Mouse (Mus musculus): ENCODE results near the gene Cdc42bpg. TPM values are rescaled to one million over a fixed set of nuclear protein-coding genes. Genes with fewer than 3 reads are reported as not detected.

The Cdc42bpg gene
- total and polyA plus RNA-seq, 3 experiments: 7.0 to 13.9 (median 11.7) TPM

GRCm38 (mm10) chr19:6346661-6347060 lies 40.4 kb downstream of the Cdc42bpg start:
- H3K9ac ChIP-seq (ENCODE audit: low read depth, low read length): no peak overlapping the region
- H3K27me3 ChIP-seq (ENCODE audit: control insufficient read depth, insufficient read depth, low read length): no peaks in the 10 kb centered on the region
- no peak overlapping the region for H3K4me3 ChIP-seq
- intact Hi-C loops (cut with DNase I): no loop called here
- peaks cover 11% of the 10 kb centered on the region for H3K4me1 ChIP-seq (ENCODE audit: control insufficient read depth, insufficient read depth, low read length)
- WGBS: 63% methylated on average over 10 of the region's 10 CpGs
- peak in 1 of 2 experiments; percentile 30 for DNase-seq
- H3K79me2 ChIP-seq (replicated peaks; ENCODE audit: control insufficient read depth, insufficient read depth, low read length): no peaks in the 10 kb centered on the region
- H3K27ac ChIP-seq: 0 out of 2 replicates have a peak overlapping the region, but pooled peaks have one; percentile 2
- no peaks in the 10 kb centered on the region for H3K36me3 ChIP-seq (ENCODE audit: control insufficient read depth, insufficient read depth, low read length)
- no peak for TF ChIP-seq EP300 (IDR thresholded peaks at IDR 0.05; ENCODE audit: insufficient read depth, low read depth, low read length)
- no peak for TF ChIP-seq CTCF (IDR thresholded peaks at IDR 0.05)
- no peak for TF ChIP-seq POLR2A (IDR thresholded peaks at IDR 0.05; ENCODE audit: insufficient read depth, low read depth, low read length)

- Histone ChIP-seq H3K27me3 (ENCODE audit: control insufficient read depth, insufficient read depth, low read length) (no peaks in the 10 kb centered on the region), H3K4me3 (no peak overlapping the region), H3K27ac (no peak overlapping the region), H3K4me1 (ENCODE audit: control insufficient read depth, insufficient read depth, low read length) (peaks cover 9% of the 10 kb centered on the region), H3K36me3 (ENCODE audit: control insufficient read depth, insufficient read depth, low read length) (no peaks in the 10 kb centered on the region), H3K9ac (ENCODE audit: low read depth, low read length) (no peak overlapping the region), H3K79me2 (replicated peaks; ENCODE audit: control insufficient read depth, insufficient read depth, low read length) (no peaks in the 10 kb centered on the region)
- no peak for DNase-seq
- no peak for TF ChIP-seq EP300 (IDR thresholded peaks at IDR 0.05; ENCODE audit: insufficient read depth, low read depth, low read length)
- intact Hi-C loops (cut with DNase I): no loop called here
- WGBS: 93% methylated on average over 4 of the region's 4 CpGs
These were observed 41.4 kb downstream of the Cdc42bpg start for GRCm38 (mm10) chr19:6347615-6348014.

DNA sequence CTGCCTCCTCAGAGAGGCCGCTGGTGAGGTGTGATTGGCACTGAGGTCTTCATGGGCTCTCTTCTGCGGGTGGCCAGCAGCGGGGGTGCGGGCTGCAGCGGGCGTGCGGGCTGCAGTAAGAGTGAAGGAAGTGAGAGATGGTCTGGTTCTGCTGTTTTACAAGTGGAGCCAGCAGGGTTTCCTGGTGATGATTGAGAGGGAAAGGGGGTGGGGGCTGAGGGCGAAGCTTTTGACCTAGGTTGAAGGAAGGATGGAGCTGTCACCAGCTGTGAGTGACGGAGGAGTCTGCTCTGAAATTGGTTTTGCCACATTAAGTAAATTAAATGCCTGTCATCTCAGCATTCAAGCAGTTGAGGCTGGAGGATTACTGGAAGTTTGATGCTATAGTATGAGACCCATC lies 42.5 kb downstream of the Cdc42bpg start:
- Histone ChIP-seq H3K9ac (ENCODE audit: low read depth, low read length) (no peak overlapping the region), H3K4me3 (no peak overlapping the region), H3K36me3 (ENCODE audit: control insufficient read depth, insufficient read depth, low read length) (no peaks in the 10 kb centered on the region), H3K27me3 (ENCODE audit: control insufficient read depth, insufficient read depth, low read length) (no peaks in the 10 kb centered on the region), H3K79me2 (replicated peaks; ENCODE audit: control insufficient read depth, insufficient read depth, low read length) (no peaks in the 10 kb centered on the region), H3K4me1 (ENCODE audit: control insufficient read depth, insufficient read depth, low read length) (peaks cover 6% of the 10 kb centered on the region), H3K27ac (peak overlapping the region; percentile 39)
- WGBS: 53% methylated on average over 9 of the region's 9 CpGs
- DNase-seq: no peak
- intact Hi-C loops (cut with DNase I): no loop called here
- TF ChIP-seq CTCF (IDR thresholded peaks at IDR 0.05) (no peak), POLR2A (IDR thresholded peaks at IDR 0.05; ENCODE audit: insufficient read depth, low read depth, low read length) (no peak), EP300 (IDR thresholded peaks at IDR 0.05; ENCODE audit: insufficient read depth, low read depth, low read length) (no peak)

- Histone ChIP-seq H3K27ac (peak overlapping the region; percentile 39), H3K4me1 (ENCODE audit: control insufficient read depth, insufficient read depth, low read length) (peaks cover 7% of the 10 kb centered on the region), H3K9ac (ENCODE audit: low read depth, low read length) (no peak overlapping the region), H3K4me3 (no peak overlapping the region), H3K27me3 (ENCODE audit: control insufficient read depth, insufficient read depth, low read length) (no peaks in the 10 kb centered on the region), H3K79me2 (replicated peaks; ENCODE audit: control insufficient read depth, insufficient read depth, low read length) (no peaks in the 10 kb centered on the region), H3K36me3 (ENCODE audit: control insufficient read depth, insufficient read depth, low read length) (no peaks in the 10 kb centered on the region)
- no peak for TF ChIP-seq CTCF (IDR thresholded peaks at IDR 0.05)
- TF ChIP-seq EP300 (IDR thresholded peaks at IDR 0.05; ENCODE audit: insufficient read depth, low read depth, low read length): no peak
- no peak for TF ChIP-seq POLR2A (IDR thresholded peaks at IDR 0.05; ENCODE audit: insufficient read depth, low read depth, low read length)
- 37% methylated on average over 14 of the region's 14 CpGs for WGBS
- DNase-seq: peak in 1 of 2 experiments; percentile 54
- intact Hi-C loops (cut with DNase I): no loop called here
These were observed 43.1 kb downstream of the Cdc42bpg start for GRCm38 (mm10) chr19:6349215-6349983.

GRCm38 (mm10) chr19:6351431-6352106 lies 45.3 kb downstream of the Cdc42bpg start:
- peaks cover 1% of the 10 kb centered on the region for H3K4me1 ChIP-seq (ENCODE audit: control insufficient read depth, insufficient read depth, low read length)
- no peak overlapping the region for H3K9ac ChIP-seq (ENCODE audit: low read depth, low read length)
- H3K27me3 ChIP-seq (ENCODE audit: control insufficient read depth, insufficient read depth, low read length): no peaks in the 10 kb centered on the region
- H3K79me2 ChIP-seq (replicated peaks; ENCODE audit: control insufficient read depth, insufficient read depth, low read length): no peaks in the 10 kb centered on the region
- H3K36me3 ChIP-seq (ENCODE audit: control insufficient read depth, insufficient read depth, low read length): no peaks in the 10 kb centered on the region
- TF ChIP-seq EP300 (IDR thresholded peaks at IDR 0.05; ENCODE audit: insufficient read depth, low read depth, low read length): no peak
- TF ChIP-seq CTCF (IDR thresholded peaks at IDR 0.05): no peak
- no peak for TF ChIP-seq POLR2A (IDR thresholded peaks at IDR 0.05; ENCODE audit: insufficient read depth, low read depth, low read length)
- H3K27ac ChIP-seq: no peak overlapping the region
- DNase-seq: no peak
- no peak overlapping the region for H3K4me3 ChIP-seq
- 57% methylated on average over 14 of the region's 14 CpGs for WGBS
- intact Hi-C loops (cut with DNase I): no loop called here

DNA sequence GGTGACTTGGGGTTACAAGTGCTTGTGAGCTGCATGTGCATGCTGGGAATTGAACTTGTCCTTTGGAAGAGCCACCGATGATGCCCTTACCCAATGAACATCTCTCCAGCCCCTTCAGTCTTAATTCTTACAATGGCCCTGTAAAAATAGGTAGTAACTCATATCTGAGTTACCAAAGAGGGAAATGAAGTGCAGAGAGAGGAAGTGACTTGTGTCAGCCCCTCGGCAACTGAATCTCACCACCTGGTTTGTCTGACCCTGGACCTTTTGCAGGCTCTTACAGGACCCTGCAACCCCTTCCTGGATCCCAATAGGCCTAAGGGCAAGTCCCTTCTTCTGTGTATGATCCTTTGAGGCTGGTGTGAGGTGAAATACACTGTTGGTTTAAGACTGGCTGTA lies 45.9 kb downstream of the Cdc42bpg start:
- DNase-seq: no peak
- intact Hi-C loops (cut with DNase I): no loop called here
- TF ChIP-seq POLR2A (IDR thresholded peaks at IDR 0.05; ENCODE audit: insufficient read depth, low read depth, low read length) (no peak), CTCF (IDR thresholded peaks at IDR 0.05) (no peak), EP300 (IDR thresholded peaks at IDR 0.05; ENCODE audit: insufficient read depth, low read depth, low read length) (no peak)
- Histone ChIP-seq H3K27me3 (ENCODE audit: control insufficient read depth, insufficient read depth, low read length) (no peaks in the 10 kb centered on the region), H3K79me2 (replicated peaks; ENCODE audit: control insufficient read depth, insufficient read depth, low read length) (no peaks in the 10 kb centered on the region), H3K4me1 (ENCODE audit: control insufficient read depth, insufficient read depth, low read length) (peaks cover 1% of the 10 kb centered on the region), H3K27ac (no peak overlapping the region), H3K4me3 (no peak overlapping the region), H3K9ac (ENCODE audit: low read depth, low read length) (no peak overlapping the region), H3K36me3 (ENCODE audit: control insufficient read depth, insufficient read depth, low read length) (no peaks in the 10 kb centered on the region)
- 73% methylated on average over 2 of the region's 2 CpGs for WGBS
